Mouse (Mus musculus) bone marrow macrophage, adult 2 months (primary cell): Measurements from ENCODE around the gene Slc10a6.

Source experiments
- CTCF ChIP-seq: IDR thresholded peaks from 2 replicates; pipeline ENCODE4 v1.5.1; 2012; ENCODE audit warnings: low read depth, mild to moderate bottlenecking, low read length, moderate library complexity
- POLR2A ChIP-seq: IDR thresholded peaks from 2 replicates; pipeline ENCODE4 v1.6.1; 2012; ENCODE audit warnings: mild to moderate bottlenecking, low read depth, low read length, borderline replicate concordance

DNA sequence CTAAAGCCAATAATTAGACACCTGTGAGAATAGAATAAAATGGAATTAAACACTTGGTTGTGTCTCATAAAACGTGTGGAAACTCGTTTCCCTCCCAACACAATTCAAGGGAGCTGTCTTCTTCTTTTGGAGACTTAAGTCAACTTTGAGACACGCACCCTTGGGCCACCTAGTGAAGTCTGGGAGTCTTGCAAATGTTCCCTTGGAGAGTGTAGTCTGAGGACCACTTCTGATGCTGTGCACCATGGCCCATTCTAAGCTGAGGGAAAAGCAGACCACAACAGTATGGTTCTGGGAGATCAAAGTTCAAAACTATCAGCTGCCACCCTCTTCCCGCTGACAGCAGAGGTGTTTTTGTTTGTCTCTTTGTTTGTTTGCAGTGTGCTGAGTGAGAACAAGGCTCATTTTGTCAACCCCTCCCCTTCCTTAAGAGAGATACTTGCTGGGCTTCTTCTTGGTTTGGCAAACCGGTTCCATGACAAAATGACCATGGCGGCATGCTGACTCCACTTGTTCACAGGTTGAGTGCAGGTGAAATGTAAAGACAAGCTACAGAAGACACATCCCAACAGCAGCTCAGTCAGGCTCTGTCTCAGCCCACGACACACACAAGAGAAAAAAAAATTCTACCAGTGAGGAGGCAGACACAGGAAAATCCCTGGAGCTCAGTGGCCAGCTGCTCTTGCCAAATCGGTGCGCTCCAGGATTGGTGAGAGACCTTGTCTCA, 814 bp upstream of the Slc10a6 start:
- TF ChIP-seq CTCF (no peak), POLR2A (no peak)
